Mouse (Mus musculus): ENCODE measurements around the gene Dnajc4. TPM values are rescaled to one million over a fixed set of nuclear protein-coding genes. Genes with fewer than 3 reads are reported as not detected.
"Not testable (repeated sequence)": the region's sequence is repeated elsewhere in the genome, so short reads cannot be mapped to it uniquely, and the experiment has no call there.

Gene Dnajc4
- total RNA-seq, 2 experiments from 2014 or later = 21.1 to 21.2 TPM

DNA sequence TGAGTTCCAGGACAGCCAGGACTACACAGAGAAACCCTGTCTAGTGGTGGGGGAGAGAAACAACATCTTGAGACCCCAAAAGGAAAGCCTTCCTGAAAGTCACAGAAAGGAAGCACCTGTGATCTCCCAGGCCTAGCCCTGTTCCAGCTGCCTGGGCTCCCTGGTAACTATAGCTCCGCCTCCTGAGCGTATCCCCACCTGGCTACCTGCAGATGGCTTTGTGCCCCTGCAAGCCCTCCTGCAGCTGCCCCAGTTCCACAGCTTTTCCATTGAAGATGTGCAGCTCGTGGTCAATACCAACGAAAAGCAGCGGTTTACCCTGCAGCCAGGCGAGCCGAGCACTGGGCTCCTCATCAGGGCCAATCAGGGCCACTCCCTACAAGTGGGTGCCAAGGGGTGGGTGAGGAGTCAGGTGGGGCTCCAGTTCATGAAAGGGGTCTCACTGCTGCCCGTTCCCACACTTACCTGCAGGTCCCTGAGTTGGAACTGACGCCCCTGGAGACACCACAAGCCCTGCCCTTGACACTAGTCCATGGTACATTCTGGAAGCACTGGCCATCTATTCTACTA lies 5.4 kb upstream of the Dnajc4 start:
- intact Hi-C loops (cut with DNase I) = no loop called here
- DNase-seq (ENCODE audit: low spot score in 2 of 2) = no peak

- DNase-seq (ENCODE audit: low spot score in 2 of 2) = peak; percentile 64 to 78
- intact Hi-C loops (cut with DNase I) = no loop called here
These were observed 3.6 kb upstream of the Dnajc4 start, which contains the start of the genes Nudt22 and Trpt1 for GRCm38 (mm10) chr19:6996006-6996405. Gene Nudt22, minus strand, starts transcription at chr19:6996117. Gene Trpt1, plus strand, starts transcription at chr19:6996131.

DNA sequence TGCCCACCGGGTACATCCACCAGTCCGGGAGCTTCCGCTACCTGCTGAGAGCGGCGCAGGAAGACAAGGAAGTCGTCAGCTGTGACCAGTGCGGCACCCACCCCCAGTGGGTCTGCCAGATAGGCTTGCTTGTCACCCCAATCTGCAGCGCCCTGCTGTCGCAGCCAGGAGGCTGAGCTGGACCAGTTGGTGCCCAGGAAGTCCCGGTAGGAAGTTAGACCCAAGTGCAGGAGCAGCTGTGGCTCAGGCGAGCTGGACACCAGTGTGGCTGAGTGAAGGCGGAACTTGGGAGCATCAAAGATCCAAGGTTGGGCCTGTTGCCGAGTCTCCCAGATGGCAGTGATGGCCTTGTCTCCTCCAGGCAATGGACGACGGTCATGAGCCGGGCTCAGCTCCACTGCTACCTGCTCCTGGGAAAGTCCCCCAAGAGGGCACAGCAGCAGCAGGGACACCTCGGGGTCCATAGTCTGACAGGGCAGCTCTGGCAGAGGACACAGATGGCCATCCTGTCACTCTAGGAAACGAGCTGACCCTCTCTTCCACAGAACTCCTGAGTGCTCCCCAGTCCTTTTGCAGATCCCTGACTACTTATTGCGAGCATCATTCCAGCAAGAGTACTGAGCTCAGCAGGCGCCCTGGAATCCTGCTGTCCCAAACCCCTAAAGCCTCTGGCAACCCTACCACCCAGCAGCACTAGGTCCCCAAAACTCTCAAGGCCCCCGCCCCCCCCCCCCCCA lies 3.1 kb upstream of the Dnajc4 start:
- no peak for DNase-seq (ENCODE audit: low spot score in 2 of 2)
- intact Hi-C loops (cut with DNase I) = no loop called here

DNA sequence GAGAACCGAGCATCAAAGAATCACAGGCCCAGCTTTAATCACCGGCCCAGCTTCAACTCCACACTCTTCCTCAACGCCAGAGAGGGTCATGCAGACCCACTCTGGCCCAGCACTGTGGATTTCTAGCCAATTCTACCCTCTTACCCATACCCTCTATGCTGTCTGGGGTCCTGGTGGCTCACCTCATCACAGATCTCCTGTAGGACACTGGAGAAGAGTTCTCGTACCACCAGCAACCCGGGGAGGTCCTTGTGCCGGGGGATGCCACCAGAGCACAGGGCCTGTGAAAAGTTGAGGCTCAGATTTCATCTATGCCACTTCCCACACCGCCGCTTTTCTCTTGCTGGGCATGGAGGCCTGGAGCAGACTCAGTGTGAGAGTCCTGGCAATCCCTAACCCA lies 2.1 kb upstream of the Dnajc4 start:
- DNase-seq (ENCODE audit: low spot score in 2 of 2) = no peak
- intact Hi-C loops (cut with DNase I) = no loop called here

DNA sequence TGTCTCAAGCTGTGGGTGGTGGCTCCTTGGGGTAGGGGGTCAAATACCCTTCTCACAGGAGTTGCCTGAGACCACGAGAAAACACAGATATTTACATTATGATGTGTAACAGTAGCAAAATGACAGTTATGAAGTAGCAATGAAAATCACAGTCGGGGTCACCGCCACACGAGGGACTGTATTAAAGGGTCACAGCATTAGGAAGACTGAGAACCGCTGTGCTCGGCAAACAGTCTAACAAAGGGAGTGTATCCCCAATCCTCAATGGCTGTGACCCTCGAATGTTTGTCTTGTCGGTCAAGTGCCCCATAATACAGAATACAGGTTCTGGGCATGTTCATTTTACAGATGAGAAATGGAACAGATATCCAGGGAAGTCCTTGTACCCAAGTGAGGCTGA lies 1.6 kb upstream of the Dnajc4 start:
- DNase-seq (ENCODE audit: low spot score in 2 of 2) = no peak
- intact Hi-C loops (cut with DNase I) = no loop called here

- intact Hi-C loops (cut with DNase I) = no loop called here
- no peak for DNase-seq (ENCODE audit: low spot score in 2 of 2)
These were observed 819 bp upstream of the Dnajc4 start for GRCm38 (mm10) chr19:6993011-6993770.

- DNase-seq (ENCODE audit: low spot score in 2 of 2); intact Hi-C loops (cut with DNase I): not testable (repeated sequence)
These were observed 1.2 kb downstream of the Dnajc4 start for GRCm38 (mm10) chr19:6991166-6991565.

DNA sequence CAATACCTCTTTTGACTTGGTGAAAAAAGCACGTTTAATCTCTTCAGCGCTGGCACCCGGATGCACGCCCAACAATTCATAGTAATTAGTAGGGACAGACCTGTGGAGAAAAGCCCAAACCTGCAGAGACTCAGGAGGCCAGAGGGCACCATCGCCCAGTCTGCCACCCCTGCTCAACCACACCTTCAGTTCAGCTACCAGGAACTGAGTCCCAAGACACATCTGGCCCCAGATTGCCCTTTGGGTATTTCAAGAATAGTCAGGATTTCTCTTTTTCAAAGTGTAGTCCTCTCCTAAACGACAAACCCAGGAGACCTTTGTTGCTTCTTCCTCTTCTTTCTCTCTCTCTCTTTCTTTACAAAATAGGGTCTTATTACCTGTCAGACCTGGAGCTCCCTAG lies 1.7 kb downstream of the Dnajc4 start:
- no peak for DNase-seq (ENCODE audit: low spot score in 2 of 2)
- intact Hi-C loops (cut with DNase I) = no loop called here

DNA sequence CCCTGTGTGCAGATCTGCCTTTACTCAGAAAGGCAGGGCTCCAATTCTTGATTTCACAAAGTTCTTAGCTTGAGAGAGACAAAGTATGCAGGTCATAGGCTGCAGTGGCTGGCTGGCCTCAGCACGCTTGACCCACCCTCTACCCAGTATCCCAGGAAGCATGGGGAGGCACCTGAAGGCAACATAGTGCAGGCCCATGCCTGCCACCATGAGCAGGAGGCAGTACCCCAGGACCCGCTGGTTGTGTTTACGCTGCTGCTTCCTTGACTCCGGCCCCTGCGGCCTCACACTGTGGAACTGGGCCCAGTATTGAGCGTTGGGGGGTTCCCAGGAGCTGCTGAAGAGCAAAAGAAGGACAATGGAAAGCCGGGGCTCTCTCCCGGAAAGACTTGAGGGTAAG lies 3.1 kb downstream of the Dnajc4 start:
- DNase-seq (ENCODE audit: low spot score in 2 of 2) = no peak
- intact Hi-C loops (cut with DNase I) = no loop called here

DNA sequence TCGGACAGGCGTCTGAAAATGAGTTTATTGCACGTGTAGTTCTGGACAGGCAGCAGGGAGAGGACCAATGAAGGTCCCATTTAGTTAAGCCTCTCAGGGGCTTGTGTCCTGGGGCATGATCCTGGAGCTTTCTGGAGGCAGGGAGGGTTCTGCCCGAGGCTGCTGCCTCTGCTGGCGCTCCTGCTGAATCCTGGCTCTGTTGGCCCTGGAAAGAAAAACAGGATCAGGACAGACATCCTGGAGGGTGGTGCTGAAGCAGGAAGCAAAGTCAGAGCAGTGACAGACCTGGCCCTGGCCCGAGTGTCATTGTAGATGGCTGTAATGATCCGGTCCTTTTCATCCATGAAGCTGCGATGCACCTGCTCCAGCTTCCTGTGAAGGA lies 4.5 kb downstream of the Dnajc4 start:
- DNase-seq (ENCODE audit: low spot score in 2 of 2) = no peak
- intact Hi-C loops (cut with DNase I) = no loop called here

- peak in 1 of 2 experiments; percentile 51 for DNase-seq (ENCODE audit: low spot score in 2 of 2)
- intact Hi-C loops (cut with DNase I) = no loop called here
These were observed 5.1 kb downstream of the Dnajc4 start, which contains the start of gene Vegfb for GRCm38 (mm10) chr19:6987061-6987903. Gene Vegfb, minus strand, starts transcription at chr19:6987651.

DNA sequence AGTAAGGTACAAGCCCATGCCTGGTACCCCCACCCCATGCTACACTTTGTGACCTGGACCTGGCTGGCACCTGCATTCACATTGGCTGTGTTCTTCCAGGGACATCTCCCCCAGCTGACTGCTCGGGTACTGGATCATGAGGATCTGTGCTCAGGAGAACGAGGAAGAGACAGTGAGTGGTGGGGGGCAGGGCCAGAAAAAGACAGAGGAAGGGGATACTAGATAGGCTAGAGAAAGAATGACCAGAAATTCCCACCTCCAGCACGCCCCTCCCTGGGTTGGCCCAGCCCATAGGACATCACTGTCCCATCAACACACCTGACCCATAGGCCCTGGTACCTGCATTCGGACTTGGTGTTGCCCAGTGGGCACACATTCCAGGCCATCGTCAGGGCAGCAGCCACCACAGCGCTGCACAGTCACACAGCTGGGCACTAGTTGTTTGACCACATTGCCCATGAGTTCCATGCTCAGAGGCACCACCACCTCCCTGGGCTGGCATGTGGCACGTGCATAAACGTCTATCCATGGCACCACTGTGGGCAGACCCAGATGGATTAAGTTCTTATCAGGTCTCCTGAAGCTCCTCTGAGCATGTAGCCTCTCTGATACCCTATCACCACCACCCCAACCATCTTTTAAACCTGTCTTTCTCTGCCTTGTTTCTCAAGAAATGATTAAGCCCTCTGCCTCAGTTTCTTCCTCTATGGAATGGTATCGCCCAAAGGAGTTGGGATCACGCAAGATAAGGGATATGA lies 6.2 kb downstream of the Dnajc4 start:
- intact Hi-C loops (cut with DNase I) = no loop called here
- no peak for DNase-seq (ENCODE audit: low spot score in 2 of 2)

- intact Hi-C loops (cut with DNase I) = no loop called here
- no peak for DNase-seq (ENCODE audit: low spot score in 2 of 2)
These were observed 7.1 kb downstream of the Dnajc4 start for GRCm38 (mm10) chr19:6985300-6985699.

DNA sequence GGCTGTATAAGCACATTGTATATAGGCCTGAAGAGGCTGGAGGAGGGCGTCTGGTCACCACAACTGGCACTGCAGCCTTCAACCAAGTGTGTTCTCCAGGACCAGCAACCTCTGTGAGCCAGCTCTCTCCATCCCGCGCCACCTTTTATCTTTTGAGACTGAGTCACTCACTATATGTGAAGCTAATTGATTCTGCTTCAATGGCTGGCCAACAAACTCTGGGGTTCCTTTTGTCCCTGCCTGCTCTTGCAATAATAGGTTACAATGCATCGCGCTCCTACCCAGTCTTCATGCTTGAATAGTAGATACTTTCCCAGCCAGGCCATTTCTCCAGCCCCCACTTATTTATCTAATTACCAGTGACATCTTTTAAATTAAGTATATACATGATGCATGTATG lies 8.8 kb downstream of the Dnajc4 start:
- intact Hi-C loops (cut with DNase I) = no loop called here
- DNase-seq (ENCODE audit: low spot score in 2 of 2) = no peak

- DNase-seq (ENCODE audit: low spot score in 2 of 2) = no peak
- intact Hi-C loops (cut with DNase I) = no loop called here
These were observed 10.9 kb downstream of the Dnajc4 start for GRCm38 (mm10) chr19:6981465-6981864.

DNA sequence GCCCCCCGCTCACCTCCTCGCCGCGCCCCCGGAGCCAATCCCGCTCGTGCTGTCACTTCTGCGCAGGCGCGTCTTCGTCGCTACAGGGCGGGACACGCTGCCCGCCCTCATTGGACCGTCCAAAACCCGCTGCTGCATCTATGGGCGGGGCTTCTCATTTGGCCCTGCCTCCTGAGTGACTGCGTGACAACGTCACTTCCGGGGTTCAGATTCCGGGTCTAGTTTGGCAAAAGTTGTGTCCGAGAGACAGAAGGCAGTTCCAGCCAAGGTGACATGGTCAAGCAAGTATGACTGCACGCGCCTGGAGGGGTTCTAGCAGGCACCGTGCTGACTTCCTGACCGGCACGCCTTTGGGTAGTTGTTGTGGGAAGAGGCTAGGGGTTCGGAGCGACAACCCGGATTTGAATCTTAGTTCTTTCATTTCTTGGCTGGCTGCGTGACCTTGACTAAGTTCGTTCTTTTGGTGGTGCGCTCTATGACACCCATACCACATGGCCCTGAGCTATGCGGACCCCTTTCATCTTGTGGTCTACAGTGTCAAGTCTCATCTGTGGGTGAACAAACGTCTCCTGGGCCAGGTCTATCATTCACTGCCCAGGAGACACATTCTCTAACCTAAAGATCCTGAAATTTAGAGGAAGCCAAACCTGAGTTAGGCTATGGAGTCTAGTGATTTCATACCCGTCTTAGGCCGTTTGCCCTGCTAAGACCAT lies 11.8 kb downstream of the Dnajc4 start, which contains the start of gene Fkbp2:
Fkbp2 (minus strand) TSS at position 121 of the 713 bp plus-strand sequence.
- DNase-seq (ENCODE audit: low spot score in 2 of 2) = peak; percentile 98 to 99
- intact Hi-C loops (cut with DNase I) = no loop called here

DNA sequence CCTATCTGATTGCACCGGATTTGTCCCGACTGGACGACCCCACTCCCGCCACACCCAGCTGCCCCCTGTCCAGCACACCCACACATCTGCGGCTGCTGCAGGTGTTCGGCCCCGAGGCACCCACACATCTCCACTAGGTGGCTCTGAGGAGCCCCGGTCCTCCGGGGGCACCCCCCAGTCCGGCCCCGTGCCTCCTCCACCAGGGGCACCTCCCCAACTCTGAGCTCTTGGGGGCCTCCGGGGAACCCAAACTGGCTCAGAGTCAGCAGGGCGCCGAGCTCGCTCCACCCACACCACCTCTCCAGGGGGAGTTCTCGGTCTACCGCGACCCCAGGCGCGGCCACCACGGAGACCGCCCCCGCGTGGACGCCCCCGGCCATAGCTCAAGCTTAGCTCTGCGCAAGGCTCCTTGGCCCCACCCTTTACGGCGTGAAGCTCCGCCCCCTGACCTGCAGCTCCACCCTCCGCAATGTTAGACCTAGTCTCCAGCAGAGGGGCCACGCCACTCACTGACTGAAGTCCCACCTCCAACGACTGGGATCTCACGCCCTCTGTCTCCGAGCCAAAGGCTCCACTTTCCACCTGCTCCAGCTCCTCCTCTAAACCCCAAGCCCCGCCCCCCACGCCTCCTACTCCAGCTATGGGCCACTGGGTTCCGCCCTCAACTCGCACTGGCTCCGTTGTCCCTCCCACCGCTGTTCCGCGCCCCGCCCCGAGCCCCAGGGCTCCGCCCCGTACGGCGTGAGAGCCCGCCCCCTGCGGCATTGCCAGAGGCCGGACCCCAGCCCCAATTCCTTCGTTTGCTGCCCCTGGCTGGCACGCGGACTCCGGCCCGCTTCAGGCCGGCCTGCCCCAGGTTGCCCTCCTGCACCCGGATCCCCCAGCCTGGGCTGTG lies 12.6 kb downstream of the Dnajc4 start:
- peak; percentile 99 to 100 for DNase-seq (ENCODE audit: low spot score in 2 of 2)
- intact Hi-C loops (cut with DNase I) = loop anchor here (5.0 kb wide), 2 partner anchors 37 to 57 kb away; partner anchors contain the start of genes Bad, Esrra and Gpr137
